Mouse (Mus musculus): ENCODE data around the gene Kif22. TPM values are rescaled to one million over a fixed set of nuclear protein-coding genes. Genes with fewer than 3 reads are reported as not detected.

Gene Kif22
- total RNA-seq, 2 experiments from 2014 or later: 45.2 to 45.9 TPM

GRCm38 (mm10) chr7:127055026-127055585 is 12.8 kb upstream of the Kif22 start:
- DNase-seq (ENCODE audit: low spot score in 2 of 2): no peak

- DNase-seq (ENCODE audit: low spot score in 2 of 2): no peak
Measured at GRCm38 (mm10) chr7:127031244-127031643, 11.0 kb downstream of the Kif22 start.

- DNase-seq (ENCODE audit: low spot score in 2 of 2): no peak
Measured at GRCm38 (mm10) chr7:127030172-127030571, 12.1 kb downstream of the Kif22 start.

DNA sequence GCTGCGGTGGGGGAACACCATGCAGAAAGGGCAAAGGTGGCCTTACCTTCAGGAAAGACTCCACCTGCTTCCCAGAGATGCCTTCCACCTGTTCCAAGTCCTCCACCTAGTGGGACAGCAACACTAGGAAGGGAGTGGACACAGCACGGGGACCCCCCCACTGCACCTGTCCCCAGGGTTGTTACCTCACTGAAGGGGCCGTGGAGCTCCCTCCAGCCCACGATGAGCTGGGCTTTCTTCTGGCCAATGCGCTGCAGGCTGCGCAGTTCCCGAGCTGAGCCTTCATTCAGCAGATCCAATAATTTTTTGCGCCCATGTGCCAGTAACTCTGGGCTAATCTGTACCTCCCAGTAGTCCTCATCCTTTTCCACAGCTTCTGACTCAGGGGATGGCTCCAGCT is 14.4 kb downstream of the Kif22 start:
- DNase-seq (ENCODE audit: low spot score in 2 of 2): no peak

DNA sequence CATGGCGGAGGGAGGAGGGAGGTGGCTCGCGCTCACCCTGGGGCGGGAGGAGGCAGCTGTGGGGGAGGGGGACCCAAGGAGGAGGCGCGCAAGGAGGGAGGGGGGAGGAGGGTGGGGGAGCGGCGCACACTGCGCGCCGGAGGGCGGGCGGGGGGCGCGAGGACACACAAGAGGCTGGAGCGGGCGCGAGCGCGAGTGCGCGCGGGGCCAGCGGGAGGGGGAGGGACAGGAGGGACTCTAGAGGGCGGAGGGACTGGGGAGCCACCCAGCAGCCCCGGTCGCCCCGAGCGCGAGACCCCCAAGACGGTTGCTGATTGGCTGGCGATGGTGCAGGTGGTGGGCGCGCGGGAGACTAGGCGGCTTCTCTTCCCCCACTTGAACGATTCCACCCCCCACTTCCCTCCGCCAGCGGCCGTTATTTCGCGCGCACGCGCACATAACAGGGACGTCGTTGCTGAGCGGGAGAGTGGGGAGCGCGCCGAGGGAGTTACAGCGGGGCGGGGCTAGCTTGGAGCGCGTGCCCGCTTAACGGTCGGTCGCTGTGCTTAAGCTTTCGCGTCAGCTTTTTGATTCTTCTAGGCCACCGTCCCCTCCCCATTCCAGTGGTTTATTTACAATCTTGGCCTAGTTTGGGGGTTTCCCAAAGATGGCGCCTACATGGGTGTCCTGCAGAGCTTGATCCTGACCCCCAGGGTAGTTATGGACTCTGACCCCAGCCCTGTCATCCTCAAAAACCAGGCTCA is 15.1 kb downstream of the Kif22 start, which contains the start of gene Maz:
TSS of gene Maz (minus strand) at position 54 of the 743 bp plus-strand sequence.
- peak; percentile 94 to 99 for DNase-seq (ENCODE audit: low spot score in 2 of 2)

DNA sequence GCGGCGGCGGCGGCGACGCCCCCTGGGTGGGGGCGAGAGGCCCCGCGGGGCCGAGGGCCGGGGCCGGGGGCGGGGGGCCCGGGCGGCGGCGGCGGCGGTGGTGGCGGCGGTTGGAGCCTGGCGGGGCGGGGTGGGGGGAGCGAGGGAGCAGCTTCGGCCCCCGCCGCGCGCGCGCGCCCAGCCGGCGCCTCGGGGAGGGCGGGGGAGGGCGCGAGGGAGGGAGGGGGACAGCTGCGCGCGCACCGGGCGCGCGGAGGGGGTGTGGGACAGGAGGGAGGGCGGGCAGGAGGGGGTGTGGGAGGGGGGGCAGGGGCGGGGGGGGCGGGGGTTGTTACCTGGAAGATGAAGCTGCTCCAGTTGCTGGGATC is 15.7 kb downstream of the Kif22 start:
- DNase-seq (ENCODE audit: low spot score in 2 of 2): peak in 1 of 2 experiments; percentile 68

- peak; percentile 51 to 62 for DNase-seq (ENCODE audit: low spot score in 2 of 2)
Measured at GRCm38 (mm10) chr7:127026161-127026600, 16.1 kb downstream of the Kif22 start.

DNA sequence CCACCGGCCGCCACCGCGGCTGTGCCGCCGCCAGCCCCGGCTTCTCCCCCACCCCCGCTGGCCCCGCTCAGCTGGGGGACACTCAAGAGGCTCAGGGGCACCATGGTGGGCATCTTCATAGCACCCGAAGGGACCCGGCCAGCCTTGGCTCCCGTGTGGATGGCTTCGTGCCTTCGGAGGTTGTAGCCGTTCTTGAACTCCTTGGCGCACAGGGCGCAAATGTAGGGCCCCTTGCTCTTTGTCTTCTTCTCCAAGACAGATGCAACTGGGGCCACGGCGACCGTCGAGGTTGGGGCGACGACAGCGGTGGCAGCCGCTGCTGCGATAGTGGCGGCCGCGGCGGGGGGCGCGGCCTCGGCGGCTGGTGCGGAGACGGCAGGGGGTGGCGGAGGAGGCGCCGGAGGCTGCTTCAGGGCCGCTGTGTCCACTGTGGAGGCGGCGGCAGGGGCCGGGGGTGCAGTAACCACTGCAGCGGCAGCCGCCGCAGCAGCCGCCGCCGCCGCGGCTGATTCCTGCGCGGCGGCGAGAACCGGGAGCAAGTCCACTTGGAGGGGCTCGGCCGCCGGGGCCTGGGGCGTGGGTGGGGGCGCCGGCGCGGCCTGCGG is 16.6 kb downstream of the Kif22 start:
- peak in 1 of 2 experiments; percentile 44 for DNase-seq (ENCODE audit: low spot score in 2 of 2)

- peak; percentile 64 to 65 for DNase-seq (ENCODE audit: low spot score in 2 of 2)
Measured at GRCm38 (mm10) chr7:127024755-127025555, 17.3 kb downstream of the Kif22 start.

DNA sequence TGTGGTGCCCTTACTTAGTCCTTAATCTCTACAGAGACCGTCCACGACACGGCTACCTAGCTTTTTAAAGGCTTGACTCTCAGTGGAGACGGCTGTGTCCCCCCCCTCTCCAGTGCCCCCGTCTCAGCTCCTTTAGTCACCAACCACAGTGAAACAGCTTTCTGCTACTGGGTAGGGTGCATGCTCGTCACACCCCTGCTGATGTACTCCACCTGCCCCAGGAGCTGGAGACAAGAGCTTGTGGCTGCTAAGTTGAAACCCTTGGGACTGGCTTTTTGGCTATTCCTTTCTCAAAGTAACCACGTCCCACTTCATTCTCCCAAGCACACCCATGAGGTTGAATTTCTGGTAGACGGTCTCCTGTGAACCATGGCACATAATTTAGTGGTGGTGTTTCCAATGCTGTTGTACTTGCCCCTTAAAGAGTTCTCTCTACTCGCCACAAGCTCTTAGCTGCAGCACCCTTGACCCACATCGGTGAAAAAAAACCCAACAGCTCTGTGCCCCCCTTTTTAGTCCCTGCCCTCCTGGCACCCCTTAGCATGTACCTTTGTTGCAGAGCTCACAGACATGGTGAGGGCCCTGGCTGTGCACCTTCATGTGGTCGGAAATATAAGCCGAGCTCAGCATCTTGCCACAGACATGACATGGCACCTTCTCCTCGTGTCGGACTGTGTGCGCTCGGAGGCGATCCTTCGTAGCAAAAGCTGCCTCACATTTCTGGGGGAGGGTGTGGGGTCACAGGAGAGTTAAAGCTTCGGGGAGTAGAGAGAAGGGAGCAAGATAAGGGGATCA is 18.2 kb downstream of the Kif22 start:
- no peak for DNase-seq (ENCODE audit: low spot score in 2 of 2)

- DNase-seq (ENCODE audit: low spot score in 2 of 2): no peak
Measured at GRCm38 (mm10) chr7:127023272-127023691, 19.0 kb downstream of the Kif22 start.

- no peak for DNase-seq (ENCODE audit: low spot score in 2 of 2)
Measured at GRCm38 (mm10) chr7:127022528-127023271, 19.6 kb downstream of the Kif22 start.

GRCm38 (mm10) chr7:127021563-127022527 is 20.4 kb downstream of the Kif22 start:
- no peak for DNase-seq (ENCODE audit: low spot score in 2 of 2)

DNA sequence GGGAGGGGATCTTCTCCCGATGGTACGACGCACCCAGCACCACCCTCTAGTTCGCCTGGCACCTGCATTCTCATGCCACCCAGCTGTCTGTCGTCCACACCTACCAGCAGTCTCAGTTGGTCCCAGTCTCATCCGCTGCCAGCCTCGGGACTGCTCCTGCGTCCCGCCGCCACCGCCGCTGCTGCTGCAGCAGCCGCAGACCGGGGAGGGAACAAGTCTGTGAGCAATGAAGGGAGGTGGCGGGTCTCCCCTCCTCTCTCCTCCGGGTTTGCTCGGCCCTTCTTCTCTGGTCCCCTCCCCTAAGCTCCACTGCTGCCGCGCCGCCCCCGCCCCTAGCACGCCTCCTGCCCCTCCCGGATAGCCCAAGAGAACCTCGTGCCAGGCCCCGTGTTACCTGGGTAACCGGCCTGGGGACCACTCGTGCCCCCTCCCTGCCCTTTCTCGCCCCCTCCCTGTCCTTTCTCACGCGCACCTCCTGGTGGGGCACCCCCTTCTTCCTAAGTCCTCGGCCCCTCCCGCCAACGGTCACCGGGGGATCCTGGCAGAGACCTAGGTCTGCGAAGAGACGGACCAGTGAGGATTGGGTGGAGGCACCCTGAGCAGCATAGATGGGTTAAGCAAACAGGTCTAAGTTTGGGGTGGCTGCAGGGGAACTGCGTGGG is 21.2 kb downstream of the Kif22 start, which contains the start of the genes Gm42742 and Prrt2:
TSS of gene Gm42742 (minus strand) at position 197 of the 662 bp plus-strand sequence.
TSS of gene Prrt2 (minus strand) at position 311 of the 662 bp plus-strand sequence.
- DNase-seq (ENCODE audit: low spot score in 2 of 2): peak in 1 of 2 experiments; percentile 38

- no peak for DNase-seq (ENCODE audit: low spot score in 2 of 2)
Measured at GRCm38 (mm10) chr7:127020491-127020890, 21.8 kb downstream of the Kif22 start.

- DNase-seq (ENCODE audit: low spot score in 2 of 2): no peak
Measured at GRCm38 (mm10) chr7:127020031-127020430, 22.2 kb downstream of the Kif22 start.

DNA sequence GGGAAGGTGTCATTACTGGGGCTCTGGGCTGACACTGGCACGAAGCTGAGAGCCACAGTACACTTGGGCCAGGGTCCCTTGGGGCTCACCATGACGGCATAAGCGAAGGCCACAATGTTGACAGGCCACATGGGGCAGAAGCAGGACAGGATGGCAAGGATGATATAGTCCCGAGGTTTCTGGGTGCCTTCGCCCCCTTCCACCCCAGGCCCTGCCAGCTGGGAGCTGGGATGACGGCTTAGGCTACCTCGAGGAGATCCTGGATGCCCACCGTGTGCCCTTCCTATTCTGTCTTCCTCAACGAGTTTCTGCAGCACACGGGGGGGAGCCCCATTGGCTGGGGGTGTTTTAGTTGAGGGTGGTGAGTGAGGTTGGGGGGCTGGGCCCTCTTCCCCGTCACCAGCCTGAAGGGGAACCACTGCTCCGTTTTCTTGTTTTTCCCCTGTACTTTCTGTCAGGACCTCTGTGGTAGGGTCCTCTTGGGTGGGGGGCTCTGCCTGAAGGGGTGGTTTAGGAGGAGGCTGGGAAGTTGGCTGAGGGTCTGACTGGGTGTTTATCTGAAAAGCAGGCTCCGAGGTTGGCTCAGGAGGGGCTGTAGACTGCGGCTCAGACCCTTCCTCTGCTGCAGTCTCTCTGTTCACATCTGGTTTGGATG is 22.8 kb downstream of the Kif22 start:
- no peak for DNase-seq (ENCODE audit: low spot score in 2 of 2)
